In the genomic region with DNA sequence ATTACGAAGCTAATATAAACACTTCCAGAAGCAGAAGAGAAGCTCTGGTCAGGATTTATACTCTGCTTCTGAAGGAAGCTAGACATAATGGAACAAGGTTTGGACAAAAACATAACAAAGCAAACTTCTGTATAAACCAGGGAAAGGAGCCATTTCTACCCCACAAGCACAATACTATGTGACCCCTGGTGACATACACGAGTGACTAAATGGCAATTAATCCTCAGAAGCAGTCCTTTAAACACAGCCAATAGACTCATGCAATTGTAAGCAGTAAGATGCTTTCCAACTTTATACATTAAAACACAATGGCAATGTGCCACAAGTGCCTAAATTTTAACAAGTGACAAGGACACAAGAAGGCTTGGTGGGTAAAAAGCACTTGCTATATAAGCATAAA, we compare ENCODE assay signal across 18 mouse cellular contexts.
"Had no signal": no experiment of that assay in that cellular context is flagged by ENCODE, and none has a peak within 500 bp of the region (broad histone marks: within the 10 kb centered on the region; RNA-seq: fewer than 3 reads in every experiment).

No protein-coding gene starts in this region.

- H3K4me2 ChIP-seq: limb, embryonic 13.5 days; liver, embryonic 13.5 days; midbrain, embryonic 12.5 days; midbrain, embryonic 15.5 days; neural tube, embryonic 12.5 days; neural tube, embryonic 15.5 days had no signal

- H3K9ac ChIP-seq: limb, embryonic 13.5 days; liver, embryonic 13.5 days; midbrain, embryonic 12.5 days; midbrain, embryonic 15.5 days; neural tube, embryonic 12.5 days; neural tube, embryonic 15.5 days had no signal

- H3K9me3 ChIP-seq: limb, embryonic 13.5 days; liver, embryonic 13.5 days; megakaryocyte, embryonic 14.5 days; midbrain, embryonic 12.5 days; midbrain, embryonic 15.5 days; neural tube, embryonic 12.5 days; neural tube, embryonic 15.5 days had no signal

- DNase-seq: kidney, adult 18-20 months; kidney, adult 9 months; kidney, postnatal 14 days; kidney, postnatal 4 days; left cerebral cortex, postnatal 4 days; liver, embryonic 13.5 days; lung, adult 2 months; right cerebral cortex, adult 18-20 months; right cerebral cortex, postnatal 14 days; right cerebral cortex, postnatal 4 days; thymus, adult 18-20 months; thymus, postnatal 36 days had no signal

- H3K27ac ChIP-seq: limb, embryonic 13.5 days; liver, embryonic 13.5 days; midbrain, embryonic 12.5 days; midbrain, embryonic 15.5 days; neural tube, embryonic 12.5 days; neural tube, embryonic 15.5 days had no signal

- H3K27me3 ChIP-seq: limb, embryonic 13.5 days; liver, embryonic 13.5 days; megakaryocyte, embryonic 14.5 days; midbrain, embryonic 12.5 days; midbrain, embryonic 15.5 days; neural tube, embryonic 12.5 days; neural tube, embryonic 15.5 days had no signal

- ATAC-seq: midbrain, embryonic 15.5 days had no signal

- H3K36me3 ChIP-seq: limb, embryonic 13.5 days; liver, embryonic 13.5 days; midbrain, embryonic 12.5 days; midbrain, embryonic 15.5 days; neural tube, embryonic 12.5 days; neural tube, embryonic 15.5 days had no signal

- H3K4me1 ChIP-seq: midbrain, embryonic 15.5 days; neural tube, embryonic 12.5 days had no signal

- H3K4me3 ChIP-seq: limb, embryonic 13.5 days; liver, embryonic 13.5 days; megakaryocyte, embryonic 14.5 days; midbrain, embryonic 12.5 days; midbrain, embryonic 15.5 days; neural tube, embryonic 12.5 days; neural tube, embryonic 15.5 days had no signal
